Mouse (Mus musculus): ENCODE results near the gene Prss32.
"Not testable (repeated sequence)": the region's sequence is repeated elsewhere in the genome, so short reads cannot be mapped to it uniquely, and the experiment has no call there.

Gene Prss32

GRCm38 (mm10) chr17:23841145-23841544 lies 2.5 kb upstream of the Prss32 start:
- no peak for DNase-seq (ENCODE audit: low spot score)

- DNase-seq (ENCODE audit: low spot score) = no peak
These were observed 379 bp upstream of the Prss32 start for GRCm38 (mm10) chr17:23843141-23843811.

GRCm38 (mm10) chr17:23850028-23850427 lies 6.4 kb downstream of the Prss32 start:
- DNase-seq (ENCODE audit: low spot score) = no peak

DNA sequence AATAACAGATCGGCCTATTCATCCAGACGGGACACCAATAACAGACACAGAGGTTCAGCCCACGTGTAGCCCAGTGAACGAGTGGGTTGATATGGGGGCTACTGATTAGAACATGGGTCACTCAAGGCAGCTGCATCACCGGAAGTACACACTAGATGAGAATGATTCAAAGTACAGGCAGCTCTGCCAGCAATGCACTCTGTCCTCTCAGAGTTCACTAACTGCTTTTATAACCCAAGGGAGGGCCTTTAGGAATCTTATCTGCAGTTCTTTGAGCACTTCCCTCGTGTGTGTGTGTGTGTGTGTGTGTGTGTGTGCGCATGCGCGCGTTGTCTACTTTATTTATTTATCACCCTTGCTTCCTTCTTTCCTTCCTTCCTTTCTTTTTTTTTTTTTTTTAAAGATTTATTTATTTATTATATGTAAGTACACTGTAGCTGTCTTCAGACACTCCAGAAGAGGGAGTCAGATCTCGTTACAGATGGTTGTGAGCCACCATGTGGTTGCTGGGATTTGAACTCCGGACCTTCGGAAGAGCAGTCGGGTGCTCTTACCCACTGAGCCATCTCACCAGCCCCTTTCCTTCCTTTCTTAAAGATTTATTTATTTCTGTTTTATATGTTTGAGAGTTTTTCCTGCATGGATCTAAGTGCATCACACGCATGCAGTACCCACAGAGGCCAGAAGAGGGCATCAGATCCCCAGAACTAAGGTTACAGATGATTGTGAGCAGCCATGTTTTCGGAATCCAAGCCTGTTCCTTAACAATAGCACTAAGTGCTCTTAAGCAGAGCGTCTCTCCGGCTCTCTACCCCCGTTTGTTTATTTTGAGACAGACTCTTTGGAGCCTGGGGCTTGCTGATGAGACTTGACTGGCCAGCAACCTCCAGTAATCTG lies 7.4 kb downstream of the Prss32 start:
- peak; percentile 45 for DNase-seq (ENCODE audit: low spot score)

DNA sequence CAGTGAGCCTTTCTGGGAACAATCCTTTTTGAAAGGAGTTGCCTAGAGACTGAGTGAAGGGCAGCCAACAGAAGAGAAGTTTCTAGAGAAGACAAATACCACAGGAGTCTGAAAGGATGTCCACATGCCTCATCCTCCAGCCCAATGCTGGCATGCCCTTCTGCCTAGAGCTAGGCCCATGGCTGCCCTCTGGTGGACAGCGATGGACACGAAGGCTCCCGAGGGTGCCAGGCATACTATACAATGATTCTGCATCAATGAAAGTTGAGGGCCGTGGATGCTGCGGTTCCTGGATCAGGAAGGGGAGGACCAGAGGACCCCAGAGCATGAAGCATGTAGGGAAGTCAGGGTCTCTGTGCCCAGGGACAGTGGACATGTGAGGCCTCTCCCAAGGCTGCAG lies 9.6 kb downstream of the Prss32 start:
- DNase-seq (ENCODE audit: low spot score) = no peak

DNA sequence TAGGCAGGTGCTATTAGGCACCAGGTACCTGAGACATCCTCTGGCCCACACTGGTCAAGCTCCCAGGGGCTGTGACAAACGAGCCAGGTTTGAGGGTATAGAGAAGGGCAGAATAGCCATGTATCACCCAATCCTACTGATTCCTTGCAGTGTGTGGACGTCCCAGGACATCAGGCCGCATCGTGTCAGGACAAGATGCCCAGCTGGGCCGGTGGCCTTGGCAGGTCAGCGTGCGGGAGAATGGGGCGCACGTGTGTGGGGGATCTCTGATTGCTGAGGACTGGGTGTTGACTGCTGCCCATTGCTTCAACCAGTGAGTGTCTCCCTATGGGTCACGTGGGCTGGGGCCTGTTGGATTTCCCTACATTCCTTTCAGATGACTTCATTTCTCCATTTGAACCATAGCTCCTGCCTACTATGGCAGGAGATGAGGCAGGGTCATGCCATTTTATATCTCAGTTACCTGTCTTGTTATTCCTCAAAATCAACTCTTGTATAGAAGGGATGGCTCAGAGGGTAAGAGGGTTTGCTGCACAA lies 10.6 kb downstream of the Prss32 start:
- no peak for DNase-seq (ENCODE audit: low spot score)

DNA sequence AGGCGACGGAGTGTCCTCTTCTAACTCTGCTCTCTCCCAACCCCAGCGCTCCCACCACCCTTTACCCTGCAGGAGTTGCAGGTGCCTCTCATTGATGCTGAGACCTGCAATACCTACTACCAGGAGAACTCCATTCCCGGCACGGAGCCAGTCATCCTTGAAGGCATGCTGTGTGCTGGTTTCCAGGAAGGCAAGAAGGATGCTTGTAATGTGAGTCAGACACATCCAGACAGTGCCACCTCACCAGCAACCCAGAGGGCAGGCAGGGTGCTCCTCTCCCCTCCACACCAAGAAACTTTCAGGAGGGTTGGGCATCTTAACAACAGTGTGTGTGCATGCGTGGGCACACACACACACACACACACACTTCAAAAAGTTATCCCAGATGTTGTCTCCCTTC lies 13.5 kb downstream of the Prss32 start:
- no peak for DNase-seq (ENCODE audit: low spot score)

DNA sequence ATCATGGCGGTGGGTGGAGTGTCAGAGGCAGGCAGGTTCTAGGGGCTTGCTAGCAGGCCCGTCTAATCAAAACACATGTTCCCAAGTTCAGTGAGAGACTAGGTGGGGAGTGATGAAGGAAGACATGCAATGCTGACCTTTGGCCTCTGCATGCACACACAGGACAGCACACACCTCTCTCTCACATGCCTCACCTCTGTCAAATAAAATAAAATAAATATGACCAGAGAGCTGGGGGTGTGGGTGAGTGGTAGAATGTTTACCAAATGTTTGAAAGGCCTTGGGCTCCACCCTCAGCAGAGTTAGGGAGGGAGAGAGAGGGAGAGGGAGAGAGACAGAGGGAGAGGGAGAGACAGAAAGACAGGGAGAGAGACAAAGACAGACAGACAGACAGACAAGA lies 14.3 kb downstream of the Prss32 start:
- no peak for DNase-seq (ENCODE audit: low spot score)

GRCm38 (mm10) chr17:23862926-23863325 lies 19.3 kb downstream of the Prss32 start:
- DNase-seq (ENCODE audit: low spot score) = no peak

GRCm38 (mm10) chr17:23867756-23868155 lies 24.1 kb downstream of the Prss32 start, which contains the start of gene Prss21:
Gene Prss21 (plus strand): TSS chr17:23868056.
- DNase-seq (ENCODE audit: low spot score) = no peak

DNA sequence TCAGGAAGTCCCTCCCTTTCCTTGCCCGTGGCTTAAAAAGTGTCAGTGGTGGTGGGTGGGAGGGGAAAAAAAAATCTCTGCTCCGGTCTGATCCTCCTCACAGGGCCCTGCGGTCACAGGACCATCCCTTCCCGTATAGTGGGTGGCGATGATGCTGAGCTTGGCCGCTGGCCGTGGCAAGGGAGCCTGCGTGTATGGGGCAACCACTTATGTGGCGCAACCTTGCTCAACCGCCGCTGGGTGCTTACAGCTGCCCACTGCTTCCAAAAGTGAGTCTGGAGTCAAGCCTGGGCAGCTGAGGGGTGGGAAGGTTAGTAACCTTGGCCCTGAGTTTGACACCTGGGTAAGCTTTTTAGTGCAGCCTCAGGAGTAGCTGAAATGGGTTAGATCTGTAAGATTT lies 24.9 kb downstream of the Prss32 start:
- no peak for DNase-seq (ENCODE audit: low spot score)

- DNase-seq (ENCODE audit: low spot score) = no peak
These were observed 30.5 kb downstream of the Prss32 start for GRCm38 (mm10) chr17:23873884-23874856.

DNA sequence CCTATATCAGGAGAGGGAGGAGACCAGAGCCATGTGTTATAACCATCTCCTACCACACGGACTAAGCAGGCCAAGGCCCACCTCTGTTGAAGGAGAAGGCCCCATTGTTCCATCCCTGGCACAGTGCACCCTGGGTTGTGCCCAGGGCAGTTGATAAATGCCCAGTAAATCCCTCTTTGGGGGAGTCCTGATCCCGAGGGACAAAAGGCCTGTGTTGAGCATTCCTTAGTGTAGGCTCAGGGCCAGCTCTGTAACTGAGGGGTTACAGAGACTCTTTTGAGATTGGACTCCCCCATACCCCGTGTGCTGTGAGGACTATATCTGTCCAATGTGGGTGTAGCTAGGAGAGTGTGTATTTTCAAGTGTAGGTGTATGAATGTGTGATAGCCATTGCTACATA lies 33.1 kb downstream of the Prss32 start:
- no peak for DNase-seq (ENCODE audit: low spot score)

- no peak for DNase-seq (ENCODE audit: low spot score)
These were observed 33.5 kb downstream of the Prss32 start for GRCm38 (mm10) chr17:23877166-23877565.

DNA sequence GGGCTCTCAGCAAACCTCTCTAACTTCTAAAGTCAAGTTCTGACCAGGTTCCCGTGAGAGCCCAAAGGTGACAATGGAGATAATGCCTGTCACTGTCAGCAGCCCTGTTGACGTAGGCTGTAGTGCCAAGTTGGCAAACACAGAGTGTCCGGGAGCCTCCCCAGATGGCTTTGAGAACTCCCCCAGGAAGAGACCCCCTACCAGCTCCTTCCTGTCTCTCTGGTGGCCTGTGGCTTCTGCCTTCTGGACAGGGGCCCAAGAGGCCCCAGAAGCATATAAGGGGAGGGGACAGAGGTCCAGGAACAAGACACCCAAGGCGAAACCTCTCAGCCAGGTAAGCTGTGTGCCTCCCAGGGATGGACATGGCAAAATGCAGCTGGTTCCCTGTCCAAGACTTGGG lies 36.9 kb downstream of the Prss32 start, which contains the start of the genes Dcpp1 and Dcpp2:
Gene Dcpp1 (plus strand): TSS at position 301 of the 400 bp plus-strand sequence.
Gene Dcpp2 (plus strand): TSS at position 305 of the 400 bp plus-strand sequence.
- DNase-seq (ENCODE audit: low spot score) = not testable (repeated sequence)

Measured in left cerebral cortex, adult 11 months (tissue).